Mouse (Mus musculus) naive thymus-derived CD4-positive, alpha-beta T cell, adult 2 months (primary cell): ENCODE data around the gene Hrh2.

Source experiments
- DNase-seq: peaks from one replicate; pipeline ENCODE4 v3.0.0-alpha.2; 2011; ENCODE audit warnings: low read depth

The Hrh2 gene

DNA sequence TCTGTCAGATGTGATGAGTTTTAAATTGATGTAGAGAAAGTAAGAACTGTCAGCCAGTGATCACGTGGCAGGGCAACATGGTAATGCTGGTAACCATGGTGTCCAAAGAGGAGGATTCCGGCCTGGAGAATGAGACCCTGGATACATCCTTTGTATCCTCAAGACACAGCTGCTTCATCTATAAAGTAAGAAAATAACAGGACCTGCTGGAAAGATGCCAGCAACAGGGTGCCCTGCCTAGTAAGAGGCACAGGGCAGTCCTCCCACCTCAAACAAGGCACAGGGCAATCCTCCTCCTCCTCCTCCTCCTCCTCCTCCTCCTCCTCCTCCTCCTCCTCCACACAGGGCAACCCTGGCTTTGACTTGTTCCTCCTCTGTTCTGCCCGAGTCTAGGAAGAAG, 77.2 kb downstream of the Hrh2 start:
- no peak for DNase-seq

DNA sequence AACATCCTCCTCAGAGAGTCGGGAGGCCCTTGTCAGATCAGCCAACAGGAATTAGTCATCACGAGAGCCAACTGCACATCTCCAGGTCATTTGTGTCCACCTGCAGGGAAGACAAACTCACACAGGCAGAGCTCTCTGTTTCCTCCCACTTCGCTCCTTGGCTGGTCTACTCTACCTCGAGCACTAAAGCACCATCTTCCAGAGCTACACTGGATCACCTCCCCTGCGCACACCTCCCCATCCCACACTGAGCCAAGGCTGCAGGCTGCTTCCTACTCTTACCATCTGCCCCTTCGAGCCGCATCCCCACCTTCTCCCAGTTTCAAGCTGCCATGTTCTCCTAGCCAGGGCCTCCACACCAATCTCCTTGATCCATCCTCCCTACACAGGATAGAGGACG, 77.7 kb downstream of the Hrh2 start:
- no peak for DNase-seq

DNA sequence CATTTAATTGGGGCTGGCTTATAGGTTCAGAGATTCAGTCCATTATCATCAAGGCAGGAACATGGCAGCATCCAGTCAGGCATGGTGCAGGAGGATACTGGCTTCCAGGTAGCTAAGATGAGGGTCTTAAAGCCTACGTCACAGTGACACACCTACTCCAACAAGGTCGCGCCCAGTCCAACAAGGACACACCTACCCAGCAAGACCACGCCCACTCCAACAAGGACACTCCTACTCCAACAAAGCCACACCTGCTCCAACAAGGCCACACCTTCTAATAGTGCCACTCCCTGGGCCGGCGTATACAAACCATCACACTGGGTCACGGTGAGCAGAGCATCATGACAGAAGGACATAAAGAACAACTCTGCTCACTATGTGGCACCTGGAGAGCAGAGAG, 80.1 kb downstream of the Hrh2 start:
- DNase-seq = no peak

DNA sequence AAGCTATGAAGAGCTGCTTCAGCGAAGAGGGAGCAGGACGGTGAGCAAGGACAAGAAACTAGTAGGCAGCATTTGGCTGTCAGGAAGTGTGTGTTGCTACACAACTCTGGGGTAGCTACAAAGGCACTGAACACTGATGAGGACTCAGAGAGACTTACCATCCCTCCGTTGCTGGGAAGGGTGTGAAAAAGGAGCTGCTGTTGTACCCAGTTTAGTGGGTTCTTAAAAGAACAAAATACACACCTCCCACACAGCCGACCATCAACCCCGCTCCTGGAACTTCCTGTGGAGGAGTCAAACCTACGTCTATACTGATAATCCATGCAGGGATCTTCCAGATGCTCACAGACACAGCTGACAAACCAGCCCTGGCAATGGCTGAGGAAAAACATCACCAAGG, 85.5 kb downstream of the Hrh2 start:
- DNase-seq = no peak

DNA sequence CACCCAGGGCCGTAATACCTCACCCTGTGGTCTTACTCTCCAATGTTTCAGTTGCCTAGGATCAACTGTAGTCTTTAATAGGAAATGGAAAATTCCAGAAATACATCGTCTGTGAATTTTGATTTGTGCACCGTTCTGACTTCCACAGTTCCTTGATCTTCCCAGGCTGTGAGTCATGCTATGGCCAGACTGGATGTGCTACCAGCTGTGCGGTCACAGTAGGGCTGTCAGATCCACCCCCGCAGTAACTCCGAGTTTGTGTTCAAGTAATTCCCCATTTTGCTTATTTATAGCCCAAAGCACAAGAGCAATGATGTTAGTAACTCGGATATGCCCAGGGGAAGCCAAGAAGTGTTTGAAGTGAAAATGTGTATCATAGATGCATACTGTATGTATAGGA, 88.4 kb downstream of the Hrh2 start:
- no peak for DNase-seq

DNA sequence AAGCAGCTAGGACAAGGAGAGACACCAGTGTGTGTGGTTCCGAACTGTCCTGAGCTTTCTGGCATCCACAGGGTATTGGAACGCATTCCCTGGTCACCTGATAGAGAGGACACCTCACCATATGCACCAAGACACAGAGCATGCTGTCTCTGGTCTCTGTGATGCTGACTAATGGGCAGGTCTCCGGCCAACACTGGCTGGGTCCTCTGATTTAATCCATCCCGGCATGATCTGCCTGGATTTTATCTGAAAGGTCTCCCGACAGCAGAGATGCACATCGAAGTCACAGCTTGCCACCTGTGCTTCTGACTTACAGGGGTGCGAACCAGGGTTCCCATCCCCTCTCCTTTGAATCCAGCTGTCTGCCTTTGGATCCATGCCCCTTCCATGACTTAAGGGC, 89.2 kb downstream of the Hrh2 start:
- no peak for DNase-seq

DNA sequence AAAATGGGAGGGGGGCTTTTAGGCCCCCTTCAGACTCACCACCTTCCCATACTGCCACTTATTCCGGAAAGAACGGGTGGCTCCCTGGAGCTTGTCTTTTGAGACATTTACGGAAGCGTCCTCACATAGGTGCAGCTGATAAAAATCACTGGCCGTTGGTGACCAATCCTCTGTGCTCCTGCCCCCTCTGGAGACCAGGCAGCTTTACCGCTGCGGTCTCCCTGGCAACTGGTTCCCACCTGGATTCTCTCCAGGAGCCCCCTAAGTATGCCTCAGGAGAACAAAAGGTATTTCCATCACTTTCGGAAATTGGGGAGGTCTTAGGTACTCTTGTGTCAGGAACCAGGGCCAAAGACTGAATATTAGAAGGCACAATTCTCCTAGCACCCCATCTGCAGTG, 89.7 kb downstream of the Hrh2 start:
- no peak for DNase-seq

DNA sequence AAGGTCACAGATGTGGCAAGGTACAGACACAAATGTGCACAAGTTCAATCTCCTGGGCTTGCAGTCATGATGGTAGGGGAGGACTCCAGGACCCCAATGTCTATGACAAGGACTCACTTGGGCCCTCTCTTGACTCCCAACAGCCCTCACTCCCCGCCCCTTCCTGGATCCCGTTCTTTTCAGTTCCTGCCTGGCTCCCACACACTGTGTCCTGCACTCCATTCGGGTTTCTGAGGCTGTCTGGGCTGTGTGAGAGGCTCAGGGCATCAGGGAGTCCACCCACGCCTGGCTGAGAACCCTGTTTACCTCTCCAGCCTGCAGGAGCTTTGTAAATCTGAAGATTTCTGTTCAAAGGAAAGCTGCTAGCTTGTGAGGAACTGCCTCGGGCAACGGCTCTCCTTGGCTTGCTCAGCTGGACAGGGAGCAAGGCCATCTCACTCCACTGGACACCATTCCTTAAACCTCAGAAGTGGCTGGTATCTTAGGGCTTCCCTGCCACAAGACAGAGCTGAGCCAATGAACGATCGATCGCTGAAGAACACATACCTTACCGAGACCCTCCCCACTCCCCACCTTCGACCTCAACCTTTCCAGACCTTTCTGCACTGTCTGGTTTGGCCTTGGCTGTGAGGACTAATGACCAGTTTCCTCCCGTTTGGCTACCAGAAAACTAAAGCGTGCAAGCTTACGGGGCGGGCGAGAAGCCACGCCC, 90.4 kb downstream of the Hrh2 start:
- DNase-seq = no peak

DNA sequence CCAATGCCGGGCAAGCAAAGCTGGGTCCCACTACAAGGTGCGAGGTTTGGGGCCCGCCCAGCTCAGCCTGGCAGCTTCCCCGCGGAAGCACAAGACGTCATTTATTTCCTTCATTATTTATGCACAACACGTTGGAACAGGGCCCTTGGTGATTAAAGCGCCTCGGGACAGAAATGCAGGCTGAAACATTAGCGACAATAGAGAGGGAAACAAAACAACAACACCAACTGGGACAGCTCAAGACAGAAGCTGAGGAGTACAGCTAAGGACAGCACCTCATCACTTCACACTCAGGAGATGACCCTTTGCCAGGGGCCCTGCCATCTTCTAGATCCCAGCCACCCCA, 90.9 kb downstream of the Hrh2 start:
- DNase-seq = no peak
